Mouse (Mus musculus) mature B cell (primary cell): ENCODE measurements around the gene Frmd4a.

ENCODE experiments used
- in situ Hi-C: fragments of 300-500 bp; cut with MboI; formaldehyde crosslinking; loops from 2 replicates; pipeline ENCODE4 v1.14.3; 2019

Frmd4a gene

GRCm38 (mm10) chr2:4017528-4018288 lies at the start of gene Frmd4a:
Frmd4a (plus strand) TSS chr2:4017717.
- in situ Hi-C loops, result no loop called here

GRCm38 (mm10) chr2:3988876-3989275 lies 28.6 kb upstream of the Frmd4a start:
- in situ Hi-C loops, result no loop called here

- in situ Hi-C loops, result no loop called here
These were observed 27.1 kb upstream of the Frmd4a start for GRCm38 (mm10) chr2:3990431-3990830.

DNA sequence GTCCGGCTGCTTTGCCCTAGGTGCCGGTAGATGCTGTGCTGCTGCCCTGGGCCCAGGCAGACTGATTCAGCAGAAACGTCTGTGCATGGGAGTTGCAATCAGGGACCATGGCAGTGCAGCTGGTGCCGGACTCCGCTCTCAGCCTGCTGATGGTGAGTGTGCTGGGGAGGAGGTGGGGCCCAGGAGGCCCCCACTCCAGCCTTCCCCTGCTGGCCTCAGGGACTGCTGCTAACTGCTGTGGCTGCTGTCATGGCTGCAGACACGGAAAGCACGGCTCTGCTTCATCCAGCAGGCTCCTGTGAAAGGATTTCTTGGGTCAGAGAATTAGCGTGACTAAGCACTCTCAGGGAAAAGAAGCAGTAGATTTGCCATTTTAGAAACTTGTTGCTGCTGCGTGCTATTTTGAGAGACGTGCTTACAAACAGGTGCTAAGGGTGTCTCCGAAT lies 937 bp downstream of the Frmd4a start:
- in situ Hi-C loops, result no loop called here

- in situ Hi-C loops, result no loop called here
These were observed 1.4 kb downstream of the Frmd4a start for GRCm38 (mm10) chr2:4018909-4019308.

- in situ Hi-C loops, result no loop called here
These were observed 7.4 kb downstream of the Frmd4a start for GRCm38 (mm10) chr2:4024927-4025326.

GRCm38 (mm10) chr2:4029031-4029747 lies 11.7 kb downstream of the Frmd4a start:
- in situ Hi-C loops, result no loop called here

DNA sequence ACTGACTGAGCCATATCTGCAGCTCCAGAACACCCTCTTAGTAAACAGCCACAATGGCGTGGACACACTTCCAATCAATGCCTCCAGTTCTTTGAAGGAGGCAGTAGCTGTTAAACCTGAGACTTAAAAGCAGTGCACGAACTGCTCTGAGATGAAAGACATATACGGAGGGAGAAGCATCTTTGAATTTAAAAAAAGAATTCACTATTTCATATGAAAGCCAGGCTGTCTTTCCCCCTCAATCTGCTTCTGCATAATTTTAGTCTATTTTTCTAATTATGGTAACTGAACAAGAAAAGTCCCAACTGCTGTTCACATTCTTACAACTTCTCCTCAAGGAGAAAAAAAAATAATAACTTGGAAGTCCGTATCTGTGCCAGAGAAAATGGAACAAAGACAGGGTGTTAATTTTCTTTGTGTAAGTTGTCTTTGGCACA lies 18.7 kb downstream of the Frmd4a start:
- in situ Hi-C loops, result no loop called here

DNA sequence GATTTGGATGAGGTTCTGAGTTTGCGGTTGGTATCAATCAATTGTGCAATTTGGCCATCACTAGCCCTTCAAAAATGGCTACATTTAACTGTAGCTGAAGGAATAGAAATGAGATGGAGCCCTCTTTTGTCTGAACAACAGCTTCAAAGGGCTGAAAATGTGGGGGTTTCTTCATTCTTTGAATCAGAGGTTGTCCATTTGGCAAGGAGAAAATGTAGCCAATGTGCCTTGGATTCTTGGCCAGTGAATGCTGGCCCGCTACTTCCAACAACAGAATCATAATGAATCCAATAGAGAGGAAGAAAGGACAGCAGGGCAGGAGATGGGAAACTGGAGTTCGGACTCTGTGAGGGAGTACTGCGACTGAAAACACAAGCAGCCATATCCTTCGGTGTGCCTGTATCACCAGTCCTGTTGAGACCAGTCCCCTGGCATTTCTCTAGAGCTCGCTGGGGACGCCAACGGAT lies 19.2 kb downstream of the Frmd4a start:
- in situ Hi-C loops, result no loop called here

GRCm38 (mm10) chr2:4042009-4042408 lies 24.5 kb downstream of the Frmd4a start:
- in situ Hi-C loops, result no loop called here

GRCm38 (mm10) chr2:4055481-4055880 lies 38.0 kb downstream of the Frmd4a start:
- in situ Hi-C loops, result no loop called here

- in situ Hi-C loops, result no loop called here
These were observed 43.2 kb downstream of the Frmd4a start for GRCm38 (mm10) chr2:4060675-4061074.

DNA sequence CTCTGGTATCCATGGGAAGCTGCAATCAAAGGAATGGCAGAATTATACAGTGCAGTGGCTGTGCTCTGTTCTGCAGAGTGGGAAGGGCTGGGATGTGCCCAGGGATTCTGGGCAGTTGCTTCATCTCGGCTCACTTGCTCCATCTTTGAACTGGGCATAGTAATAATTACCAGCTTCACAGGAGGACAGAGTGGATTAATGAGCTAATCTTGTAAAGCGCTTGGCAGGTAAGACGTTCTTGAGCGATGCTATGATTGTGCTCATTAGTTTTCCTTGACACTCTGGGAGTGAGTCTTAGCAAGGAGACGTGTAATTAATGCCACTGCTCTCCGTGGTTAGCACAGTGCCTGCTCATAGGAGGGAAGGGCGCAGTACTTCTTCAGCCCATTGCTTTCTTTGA lies 54.3 kb downstream of the Frmd4a start:
- in situ Hi-C loops, result no loop called here

GRCm38 (mm10) chr2:4083877-4084276 lies 66.4 kb downstream of the Frmd4a start:
- in situ Hi-C loops, result no loop called here

DNA sequence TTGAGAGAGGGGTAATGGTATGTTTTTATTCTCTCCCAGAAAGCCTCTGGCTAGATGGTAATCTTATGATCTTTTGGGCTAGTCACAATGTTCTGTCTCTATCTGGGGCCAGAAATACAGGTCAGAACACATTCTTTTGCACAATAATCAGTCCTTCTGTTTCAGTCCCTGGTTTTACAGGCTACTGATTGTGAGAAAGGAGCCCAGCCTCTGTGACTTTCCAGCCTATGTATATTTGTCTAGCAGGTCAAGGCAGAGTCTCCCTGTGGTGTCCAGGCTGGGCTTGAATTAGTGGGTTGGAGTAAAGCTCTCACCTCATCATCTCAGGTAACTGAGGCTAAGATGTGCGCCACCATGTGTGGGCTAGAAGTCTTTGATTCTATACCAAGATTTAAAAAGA lies 80.1 kb downstream of the Frmd4a start:
- in situ Hi-C loops, result no loop called here

GRCm38 (mm10) chr2:4098948-4099776 lies 81.6 kb downstream of the Frmd4a start:
- in situ Hi-C loops, result no loop called here

GRCm38 (mm10) chr2:4099777-4100104 lies 82.2 kb downstream of the Frmd4a start:
- in situ Hi-C loops, result no loop called here

DNA sequence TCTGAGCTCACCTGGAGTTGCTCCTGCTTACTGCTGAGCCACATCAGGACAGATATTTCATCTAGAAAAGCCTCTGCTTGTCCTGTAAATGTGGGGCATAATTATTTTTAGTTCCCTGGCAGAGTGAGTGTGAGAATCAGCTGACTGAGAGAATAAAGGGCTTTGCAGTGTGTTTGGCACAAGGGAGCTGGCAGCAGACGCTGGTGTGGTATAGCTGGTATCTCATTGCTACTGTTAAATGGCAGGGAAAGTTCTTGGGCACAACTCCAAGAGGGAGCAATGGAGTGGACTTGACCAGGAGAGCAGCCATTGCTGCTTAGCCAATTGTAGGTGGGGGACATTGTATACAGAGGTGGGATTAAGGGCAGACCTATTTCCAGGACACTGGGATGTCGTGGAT lies 83.9 kb downstream of the Frmd4a start:
- in situ Hi-C loops, result no loop called here

- in situ Hi-C loops, result no loop called here
These were observed 95.9 kb downstream of the Frmd4a start for GRCm38 (mm10) chr2:4113303-4113920.

- in situ Hi-C loops, result no loop called here
These were observed 102.4 kb downstream of the Frmd4a start for GRCm38 (mm10) chr2:4119678-4120458.

GRCm38 (mm10) chr2:4131216-4131615 lies 113.7 kb downstream of the Frmd4a start:
- in situ Hi-C loops, result no loop called here
